Mouse (Mus musculus): ENCODE measurements around the gene Rpl13a. TPM values are rescaled to one million over a fixed set of nuclear protein-coding genes. Genes with fewer than 3 reads are reported as not detected.
"Not testable (repeated sequence)": the region's sequence is repeated elsewhere in the genome, so short reads cannot be mapped to it uniquely, and the experiment has no call there.

Rpl13a gene
- polyA plus RNA-seq, 1 experiment from 2014 or later, result 820 TPM

- Histone ChIP-seq H3K27me3 (peaks cover 17% of the 10 kb centered on the region; the same call in 1 of the 2 replicates), H3K27ac (replicated peaks) (no peak overlapping the region), H3K4me3 (no peak overlapping the region), H3K4me2 (no peak overlapping the region), H3K4me1 (replicated peaks) (peaks cover 33% of the 10 kb centered on the region), H3K9ac (no peak overlapping the region), H3K9me3 (no peaks in the 10 kb centered on the region), H3K36me3 (peaks cover 6% of the 10 kb centered on the region)
- WGBS, result 81% methylated on average over 11 of the region's 11 CpGs
- ATAC-seq (ENCODE audit: low read depth), result no peak
Measured at GRCm38 (mm10) chr7:45131850-45132249, 3.3 kb upstream of the Rpl13a start.

GRCm38 (mm10) chr7:45129776-45130512, 1.4 kb upstream of the Rpl13a start:
- WGBS, result 48% methylated on average over 15 of the region's 15 CpGs

GRCm38 (mm10) chr7:45129318-45129717, 757 bp upstream of the Rpl13a start:
- peaks cover under 1% of the 10 kb centered on the region; the same call in 1 of the 2 replicates for H3K27me3 ChIP-seq
- peak overlapping the region; percentile 73 for H3K9ac ChIP-seq
- WGBS, result under 1% methylated on average over 17 of the region's 17 CpGs
- H3K9me3 ChIP-seq, result no peaks in the 10 kb centered on the region
- H3K4me1 ChIP-seq (replicated peaks), result peaks cover 42% of the 10 kb centered on the region
- peaks cover 28% of the 10 kb centered on the region for H3K36me3 ChIP-seq
- peak overlapping the region; percentile 51 for H3K4me3 ChIP-seq
- peak overlapping the region; percentile 96 for H3K27ac ChIP-seq (replicated peaks)
- ATAC-seq (ENCODE audit: low read depth), result no peak
- H3K4me2 ChIP-seq, result peak overlapping the region; percentile 59

More at GRCm38 (mm10) chr7:45129776-45130512, 1.4 kb upstream of the Rpl13a start:
- peak overlapping the region; percentile 96; the same call in 1 of the 2 replicates for H3K27ac ChIP-seq (replicated peaks)
- peak overlapping the region; percentile 59 for H3K4me2 ChIP-seq
- H3K27me3 ChIP-seq, result peaks cover 7% of the 10 kb centered on the region; the same call in 1 of the 2 replicates
- peaks cover 25% of the 10 kb centered on the region for H3K36me3 ChIP-seq
- peak overlapping the region; percentile 73 for H3K9ac ChIP-seq
- peaks cover 41% of the 10 kb centered on the region for H3K4me1 ChIP-seq (replicated peaks)
- H3K4me3 ChIP-seq, result peak overlapping the region; percentile 51
- ATAC-seq (ENCODE audit: low read depth), result no peak
- H3K9me3 ChIP-seq, result no peaks in the 10 kb centered on the region

GRCm38 (mm10) chr7:45127700-45128224, 799 bp downstream of the Rpl13a start:
- 2% methylated on average over 6 of the region's 6 CpGs for WGBS
- H3K9ac ChIP-seq, result peak overlapping the region; percentile 97
- ATAC-seq (ENCODE audit: low read depth), result no peak
- H3K4me3 ChIP-seq, result peak overlapping the region; percentile 69
- peaks cover 49% of the 10 kb centered on the region for H3K4me1 ChIP-seq (replicated peaks)
- peak overlapping the region; percentile 90 for H3K4me2 ChIP-seq
- H3K36me3 ChIP-seq, result peaks cover 32% of the 10 kb centered on the region
- H3K27me3 ChIP-seq, result no peaks in the 10 kb centered on the region
- H3K9me3 ChIP-seq, result no peaks in the 10 kb centered on the region
- H3K27ac ChIP-seq (replicated peaks), result peak overlapping the region; percentile 91

GRCm38 (mm10) chr7:45126844-45127699, 1.5 kb downstream of the Rpl13a start:
- no peak for ATAC-seq (ENCODE audit: low read depth)
- H3K4me1 ChIP-seq (replicated peaks), result peaks cover 55% of the 10 kb centered on the region
- H3K27me3 ChIP-seq, result no peaks in the 10 kb centered on the region
- no peaks in the 10 kb centered on the region for H3K9me3 ChIP-seq
- H3K9ac ChIP-seq, result peak overlapping the region; percentile 97
- whole genome bisulfite sequencing, result 48% methylated on average over 21 of the region's 21 CpGs
- peak overlapping the region; percentile 90 for H3K4me2 ChIP-seq
- peak overlapping the region; percentile 69 for H3K4me3 ChIP-seq
- H3K36me3 ChIP-seq, result peaks cover 39% of the 10 kb centered on the region
- H3K27ac ChIP-seq (replicated peaks), result peak overlapping the region; percentile 91

GRCm38 (mm10) chr7:45126147-45126843, 2.3 kb downstream of the Rpl13a start:
- Histone ChIP-seq H3K9me3 (no peaks in the 10 kb centered on the region), H3K4me1 (replicated peaks) (peaks cover 62% of the 10 kb centered on the region), H3K4me3 (peak overlapping the region; percentile 69), H3K36me3 (peaks cover 47% of the 10 kb centered on the region), H3K27me3 (no peaks in the 10 kb centered on the region), H3K27ac (replicated peaks) (peak overlapping the region; percentile 91), H3K4me2 (peak overlapping the region; percentile 90), H3K9ac (peak overlapping the region; percentile 97)
- WGBS, result 77% methylated on average over 17 of the region's 17 CpGs
- no peak for ATAC-seq (ENCODE audit: low read depth)

GRCm38 (mm10) chr7:45125649-45126048, 2.9 kb downstream of the Rpl13a start:
- not testable (repeated sequence) for H3K9me3 ChIP-seq; H3K27me3 ChIP-seq; ATAC-seq (ENCODE audit: low read depth)
- peak overlapping the region; percentile 59 for H3K4me2 ChIP-seq
- H3K4me1 ChIP-seq (replicated peaks), result peaks cover 65% of the 10 kb centered on the region
- whole genome bisulfite sequencing, result 62% methylated on average over 5 of the region's 5 CpGs
- peak overlapping the region; percentile 70; the same call in 1 of the 2 replicates for H3K9ac ChIP-seq
- H3K27ac ChIP-seq (replicated peaks), result peak overlapping the region; percentile 91
- peaks cover 53% of the 10 kb centered on the region for H3K36me3 ChIP-seq
- peak overlapping the region; percentile 92; the same call in 1 of the 2 replicates for H3K4me3 ChIP-seq

- 7% methylated on average over 7 of the region's 7 CpGs for WGBS
- H3K4me3 ChIP-seq, result peak overlapping the region; percentile 92
- H3K4me1 ChIP-seq (replicated peaks), result peaks cover 65% of the 10 kb centered on the region
- H3K27me3 ChIP-seq, result no peaks in the 10 kb centered on the region
- H3K27ac ChIP-seq (replicated peaks), result peak overlapping the region; percentile 91
- H3K4me2 ChIP-seq, result peak overlapping the region; percentile 59
- H3K9me3 ChIP-seq, result no peaks in the 10 kb centered on the region
- no peak for ATAC-seq (ENCODE audit: low read depth)
- peak overlapping the region; percentile 70; the same call in 1 of the 2 replicates for H3K9ac ChIP-seq
- H3K36me3 ChIP-seq, result peaks cover 58% of the 10 kb centered on the region
Measured at GRCm38 (mm10) chr7:45125144-45125600, 3.4 kb downstream of the Rpl13a start.

- H3K4me3 ChIP-seq, result peak within 1 kb of the TSS; percentile 92
- peak within 1 kb of the TSS; percentile 97 for H3K9ac ChIP-seq
- H3K36me3 ChIP-seq, result peaks cover 65% of the 10 kb centered on the region
- under 1% methylated on average over 59 of the region's 59 CpGs for WGBS
- ATAC-seq (ENCODE audit: low read depth), result peak; percentile 89
- H3K9me3 ChIP-seq, result no peaks in the 10 kb centered on the region
- H3K4me1 ChIP-seq (replicated peaks), result peaks cover 61% of the 10 kb centered on the region
- no peaks in the 10 kb centered on the region for H3K27me3 ChIP-seq
- H3K27ac ChIP-seq (replicated peaks), result peak within 1 kb of the TSS; percentile 91
- peak within 1 kb of the TSS; percentile 82 for H3K4me2 ChIP-seq
Measured at GRCm38 (mm10) chr7:45124224-45125143, 4.1 kb downstream of the Rpl13a start, which contains the start of gene Rps11. TSS of gene Rps11 (minus strand) at chr7:45124439.

GRCm38 (mm10) chr7:45123186-45123570, 5.4 kb downstream of the Rpl13a start:
- no peaks in the 10 kb centered on the region for H3K9me3 ChIP-seq
- H3K4me3 ChIP-seq, result peak overlapping the region; percentile 92
- peak overlapping the region; percentile 91 for H3K27ac ChIP-seq (replicated peaks)
- H3K27me3 ChIP-seq, result no peaks in the 10 kb centered on the region
- H3K4me1 ChIP-seq (replicated peaks), result peaks cover 58% of the 10 kb centered on the region
- ATAC-seq (ENCODE audit: low read depth), result no peak
- peaks cover 76% of the 10 kb centered on the region for H3K36me3 ChIP-seq
- H3K4me2 ChIP-seq, result peak overlapping the region; percentile 82
- WGBS, result 24% methylated on average over 12 of the region's 12 CpGs
- H3K9ac ChIP-seq, result peak overlapping the region; percentile 97
